Mouse (Mus musculus) layer of hippocampus, postnatal 36 days (tissue): ENCODE data around the gene Gm3604. TPM values are rescaled to one million over a fixed set of nuclear protein-coding genes. Genes with fewer than 3 reads are reported as not detected.
"Not testable (repeated sequence)": the region's sequence is repeated elsewhere in the genome, so short reads cannot be mapped to it uniquely, and the experiment has no call there.

Experiments
- DNase-seq, 2 experiments: peaks; one replicate each; pipeline ENCODE4 v3.0.0; 2022
- microRNA-seq, 2 experiments: library from miRNA; unstranded; fragments of <30 nt; microRNA quantifications; one replicate each; pipeline ENCODE4 v1.2.0; 2021
- total RNA-seq, 2 experiments: library from RNA; stranded (reverse); gene quantifications; 2 replicates each; pipeline ENCODE4 v1.2.3; 2021

Gm3604 gene
- total RNA-seq = under 1 TPM; 0.71 to 0.75 TPM

DNA sequence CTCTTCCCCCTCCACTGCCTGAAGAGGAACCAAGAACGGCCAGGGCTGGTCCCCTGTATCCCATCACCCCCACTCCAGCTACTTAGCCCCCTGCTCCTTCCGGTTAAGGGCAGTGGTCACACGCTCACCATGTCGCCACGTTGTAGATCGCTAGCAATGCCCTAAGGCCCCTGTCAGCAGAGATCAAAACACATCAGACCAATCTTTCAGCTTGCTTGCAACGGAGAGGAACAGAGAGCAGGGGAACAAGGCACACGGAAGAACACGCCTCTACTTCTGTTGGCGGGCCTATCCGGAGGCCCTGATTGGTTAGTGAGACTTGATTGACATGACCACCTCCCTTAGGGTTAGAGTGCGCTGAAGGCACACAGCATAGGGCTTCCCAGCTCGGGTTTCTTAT, at the start of gene Gm3604:
Gene Gm3604, minus strand, starts transcription at position 226 of the 400 bp plus-strand sequence.
- peak; percentile 3 to 16 for DNase-seq

DNA sequence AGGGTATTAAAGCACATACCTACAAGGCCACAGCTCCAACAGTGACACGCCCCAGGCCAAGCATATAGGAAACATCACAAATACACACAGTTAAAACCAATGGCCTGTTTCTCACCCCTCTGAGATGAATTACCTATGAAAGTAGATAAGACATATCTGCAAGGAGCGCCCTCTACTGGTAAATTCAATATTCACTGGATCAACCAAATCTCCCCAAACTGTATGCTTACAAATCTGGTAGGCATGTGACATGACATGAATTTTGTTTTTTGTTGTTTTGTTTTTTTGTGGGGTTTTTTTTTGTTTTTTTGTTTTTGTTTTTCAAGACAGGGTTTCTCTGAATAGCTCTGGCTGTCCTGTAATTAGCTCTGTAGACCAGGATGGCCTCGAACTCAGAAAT, 16.2 kb upstream of the Gm3604 start:
- DNase-seq = not testable (repeated sequence)

DNA sequence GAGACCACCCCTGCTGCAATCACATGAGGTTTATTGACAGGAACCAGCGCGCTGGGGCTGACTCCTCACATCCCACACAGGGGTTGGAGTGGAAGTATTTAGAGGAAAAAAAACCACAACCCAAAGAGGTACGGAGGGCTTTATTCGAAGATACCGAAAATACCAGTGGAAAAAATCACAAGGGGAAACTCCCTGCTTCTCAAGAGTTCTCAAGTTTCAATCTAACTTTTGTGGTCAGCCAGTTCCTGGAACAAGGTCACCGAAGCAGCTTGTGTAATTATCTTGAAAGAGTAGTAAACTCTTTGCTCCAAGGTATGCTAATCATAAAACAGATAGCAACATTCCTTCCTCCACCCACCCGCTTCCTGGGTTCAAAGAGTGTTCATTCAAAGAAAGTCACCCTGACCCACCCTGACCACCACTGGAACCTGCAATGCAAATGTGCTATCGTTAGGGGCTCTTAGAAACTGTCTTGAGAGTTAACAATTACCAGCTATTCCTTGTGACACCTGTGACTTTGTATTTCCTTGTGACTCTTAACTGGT, 7.2 kb upstream of the Gm3604 start:
- DNase-seq = not testable (repeated sequence)

DNA sequence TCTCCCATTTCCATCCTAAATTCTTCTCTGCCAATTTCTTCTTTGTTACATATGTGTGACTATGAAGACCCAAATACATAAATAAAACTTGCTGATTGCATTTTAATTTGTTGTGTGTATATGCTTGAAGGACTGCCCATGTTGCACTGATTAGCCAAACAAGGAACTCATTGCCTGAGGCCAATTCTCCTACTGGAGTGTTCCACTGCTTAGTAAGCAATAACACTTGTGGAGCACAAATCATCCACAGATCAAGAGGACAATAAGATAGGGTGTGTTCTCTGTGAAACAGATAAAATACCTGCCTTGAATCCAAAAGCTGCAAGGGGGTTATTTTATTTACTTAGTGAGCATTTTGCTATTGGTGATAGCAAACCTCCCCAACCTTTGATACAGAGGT, 51.2 kb downstream of the Gm3604 start:
- DNase-seq = no peak

DNA sequence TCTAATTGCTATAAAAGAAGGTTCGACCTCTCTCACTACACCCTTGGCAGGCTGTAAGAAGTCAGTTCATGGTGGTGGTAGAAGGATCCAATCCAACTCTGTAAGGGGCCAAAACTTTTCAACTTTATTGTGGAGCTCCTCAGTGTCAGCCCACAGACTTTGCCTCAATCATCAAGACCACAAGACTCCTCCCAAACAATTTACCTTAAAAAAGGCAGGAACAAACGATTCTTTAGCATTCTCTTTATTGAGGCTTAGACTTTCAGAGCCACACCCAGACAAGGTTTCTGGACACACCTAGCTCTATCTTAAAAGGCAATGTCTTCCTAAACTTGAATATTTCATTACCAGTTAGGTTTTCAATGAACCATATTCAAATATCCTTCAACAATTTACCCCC, 51.6 kb downstream of the Gm3604 start:
- no peak for DNase-seq

Small RNAs within 50 kb of the gene (microRNA-seq; reads per million reads assigned to microRNA genes)
- gene Gm25933 = 0 reads per million in 2 experiments

Other genes with a start within 250 kb of the Gm3604 start
- gene Gm49359, start 83.7 kb upstream of the Gm3604 start, total RNA-seq = 10 to 100 TPM; 11.9 to 12.1 TPM
- 1 to 10 TPM; 1.6 to 2.3 TPM for gene Zfp935, start 175.3 kb upstream of the Gm3604 start, total RNA-seq
- gene Zfp934, start 188.0 kb upstream of the Gm3604 start, total RNA-seq = 1 to 10 TPM; 7.4 to 8.2 TPM
- 1 to 10 TPM; 2.8 to 4.6 TPM for gene 6720489N17Rik, start 241.0 kb upstream of the Gm3604 start, total RNA-seq